Mouse (Mus musculus) erythroblast, embryonic 14.5 days (primary cell): ENCODE data around the gene Ppa1. TPM values are rescaled to one million over a fixed set of nuclear protein-coding genes. Genes with fewer than 3 reads are reported as not detected.

Experiments used
- H3K27me3 ChIP-seq: 2 replicates; pipeline ENCODE4 v1.6.1; 2012; ENCODE audit warnings: inconsistent platforms; ENCODE audit not compliant: control insufficient read depth
- H3K36me3 ChIP-seq: 2 replicates; pipeline ENCODE4 v1.6.1; 2012; ENCODE audit warnings: mild to moderate bottlenecking, inconsistent platforms; ENCODE audit not compliant: control insufficient read depth
- H3K4me1 ChIP-seq: 2 replicates; pipeline ENCODE4 v1.6.1; 2012; ENCODE audit warnings: inconsistent platforms; ENCODE audit not compliant: control insufficient read depth
- H3K4me3 ChIP-seq: replicated peaks from 2 replicates; pipeline ENCODE3; 2012; ENCODE audit warnings: moderate library complexity, mild to moderate bottlenecking, inconsistent platforms
- H3K9me3 ChIP-seq: 2 replicates; pipeline ENCODE4 v1.6.1; 2012; ENCODE audit warnings: low read length, inconsistent platforms, mixed read lengths; ENCODE audit not compliant: control insufficient read depth
- GATA1 ChIP-seq: IDR thresholded peaks from 2 replicates; pipeline ENCODE4 v1.6.1; 2012; ENCODE audit warnings: low read length, inconsistent platforms, mixed read lengths
- TAL1 ChIP-seq: IDR thresholded peaks from 3 replicates; pipeline ENCODE4 v1.6.1; 2012; ENCODE audit warnings: low read length, inconsistent platforms, mixed read lengths
- polyA plus RNA-seq: library from polyadenylated mRNA; stranded (reverse); fragments of >175 nt; gene quantifications from 2 replicates; pipeline ENCODE4 v1.2.3, GENCODE M21; 2012

The Ppa1 gene
- polyA plus RNA-seq, 1 experiment = 2.1 TPM

GRCm38 (mm10) chr10:61722215-61722614 is 73.9 kb downstream of the Ppa1 start:
- H3K27me3 ChIP-seq = no peaks in the 10 kb centered on the region
- no peak overlapping the region for H3K4me3 ChIP-seq
- TF ChIP-seq GATA1 (no peak), TAL1 (no peak)
- H3K36me3 ChIP-seq = no peaks in the 10 kb centered on the region
- H3K4me1 ChIP-seq = no peaks in the 10 kb centered on the region
- no peaks in the 10 kb centered on the region for H3K9me3 ChIP-seq

DNA sequence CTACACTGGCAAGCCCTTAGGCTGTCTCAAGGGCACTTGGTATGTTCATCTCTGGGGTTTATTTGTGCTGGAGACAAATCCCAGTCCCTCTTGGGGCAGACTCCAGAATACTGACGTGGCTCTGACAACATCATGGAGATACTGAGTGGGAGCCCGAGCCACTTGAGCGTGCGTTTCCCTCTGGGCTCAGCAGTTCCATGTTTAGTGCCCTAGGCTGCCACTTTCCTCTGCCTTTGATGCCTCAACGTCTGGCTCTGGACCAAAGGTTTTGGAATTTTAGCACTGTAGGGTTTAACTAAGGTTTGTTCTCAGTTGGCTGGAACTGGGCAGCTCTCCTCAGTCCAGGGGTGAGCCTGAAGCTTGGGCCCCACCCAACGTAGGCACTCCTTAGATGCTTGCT is 74.9 kb downstream of the Ppa1 start:
- Histone ChIP-seq H3K4me1 (no peaks in the 10 kb centered on the region), H3K9me3 (no peaks in the 10 kb centered on the region), H3K36me3 (no peaks in the 10 kb centered on the region), H3K4me3 (no peak overlapping the region), H3K27me3 (no peaks in the 10 kb centered on the region)
- no peak for TF ChIP-seq GATA1
- TF ChIP-seq TAL1 = no peak

Other genes with a start within 250 kb of the Ppa1 start
- gene Nodal, start 230.6 kb upstream of the Ppa1 start, polyA plus RNA-seq = 0.03 TPM in 1 of 2 replicates, not detected in the other
- gene Eif4ebp2, start 195.9 kb upstream of the Ppa1 start, polyA plus RNA-seq = 6.2 and 6.5 TPM in 2 replicates
- 2.4 and 2.9 TPM in 2 replicates for gene Lrrc20, start 172.8 kb upstream of the Ppa1 start, polyA plus RNA-seq
- gene Npffr1, start 53.1 kb upstream of the Ppa1 start, polyA plus RNA-seq = not detected in 2 replicates
- gene Sar1a, start 31.7 kb downstream of the Ppa1 start, polyA plus RNA-seq = 2.9 and 4.1 TPM in 2 replicates
- gene Tysnd1, start 47.0 kb downstream of the Ppa1 start, polyA plus RNA-seq = 5.6 and 8.3 TPM in 2 replicates
- 0.11 and 0.13 TPM in 2 replicates for gene Aifm2, start 66.7 kb downstream of the Ppa1 start, polyA plus RNA-seq
- not detected in 2 replicates for gene H2afy2, start 135.6 kb downstream of the Ppa1 start, polyA plus RNA-seq